Mouse (Mus musculus) ES-Bruce4 (cell line): ENCODE results near the gene Mastl. TPM values are rescaled to one million over a fixed set of nuclear protein-coding genes. Genes with fewer than 3 reads are reported as not detected.

ENCODE experiments used
- H3K27ac ChIP-seq: 2 replicates; pipeline ENCODE4 v1.5.1; 2012; ENCODE audit warnings: low read length, inconsistent platforms; ENCODE audit not compliant: insufficient read depth
- H3K27me3 ChIP-seq: 2 replicates; pipeline ENCODE4 v1.6.1; 2012; ENCODE audit warnings: mild to moderate bottlenecking, low read length, inconsistent platforms; ENCODE audit not compliant: control insufficient read depth, poor library complexity, insufficient read depth, severe bottlenecking
- H3K36me3 ChIP-seq: 2 replicates; pipeline ENCODE4 v1.6.1; 2012; ENCODE audit warnings: inconsistent platforms, mild to moderate bottlenecking, low read length, moderate library complexity; ENCODE audit not compliant: control insufficient read depth, poor library complexity, insufficient read depth, severe bottlenecking
- H3K4me1 ChIP-seq: one replicate; pipeline ENCODE4 v1.8.1; 2011; ENCODE audit warnings: low read length; ENCODE audit not compliant: control insufficient read depth, insufficient read depth
- H3K4me3 ChIP-seq: 2 replicates; pipeline ENCODE4 v1.5.1; 2011; ENCODE audit warnings: low read depth, mild to moderate bottlenecking, low read length
- H3K9ac ChIP-seq: 2 replicates; pipeline ENCODE4 v1.6.1; 2012; ENCODE audit warnings: low read depth, mild to moderate bottlenecking, inconsistent platforms; ENCODE audit not compliant: poor library complexity, severe bottlenecking
- H3K9me3 ChIP-seq: replicated peaks from 2 replicates; pipeline ENCODE4 v1.6.1; 2012; ENCODE audit warnings: mild to moderate bottlenecking, low read length, inconsistent platforms; ENCODE audit not compliant: control insufficient read depth, poor library complexity, insufficient read depth, severe bottlenecking
- CTCF ChIP-seq: IDR thresholded peaks from one replicate; pipeline ENCODE4 v1.8.1; 2011; ENCODE audit warnings: low read depth, low read length
- EP300 ChIP-seq: IDR thresholded peaks from 2 replicates; pipeline ENCODE4 v1.6.1; 2011; ENCODE audit warnings: low read depth, low read length; ENCODE audit not compliant: insufficient read depth
- POLR2A ChIP-seq: IDR thresholded peaks from one replicate; pipeline ENCODE4 v1.8.1; 2011; ENCODE audit warnings: low read length; ENCODE audit not compliant: insufficient read depth
- polyA plus RNA-seq: library from polyadenylated mRNA; stranded (reverse); fragments of >200 nt; gene quantifications from 2 replicates; pipeline ENCODE4 v1.2.4, GENCODE M21; 2011; ENCODE audit warnings: low read depth; ENCODE audit not compliant: missing spikeins, insufficient read depth, insufficient read length

The Mastl gene
- polyA plus RNA-seq, 1 experiment = 43.9 TPM

DNA sequence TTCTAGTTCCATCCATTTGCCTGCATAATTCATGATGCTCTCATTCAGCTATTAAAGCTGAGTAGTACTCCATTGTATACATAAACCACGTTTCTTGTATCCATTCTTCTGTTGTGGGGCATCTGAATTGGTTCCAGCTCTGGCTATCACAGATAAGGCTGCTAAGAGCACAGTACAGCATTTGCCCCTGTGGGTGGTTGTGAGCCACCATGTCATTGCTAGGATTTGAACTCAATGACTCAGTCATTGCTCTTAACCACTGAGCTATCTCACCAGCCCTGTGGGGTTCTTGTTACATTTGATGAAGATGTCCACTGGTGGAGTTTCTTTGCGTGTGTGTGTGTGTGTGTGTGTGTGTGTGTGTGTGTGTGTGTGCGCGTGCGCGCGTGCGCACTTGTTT, 71.3 kb downstream of the Mastl start:
- no peak for TF ChIP-seq CTCF
- no peak for TF ChIP-seq POLR2A
- TF ChIP-seq EP300 = no peak
- Histone ChIP-seq H3K27me3 (no peaks in the 10 kb centered on the region), H3K4me1 (no peaks in the 10 kb centered on the region), H3K36me3 (peaks cover 4% of the 10 kb centered on the region; the same call in 1 of the 2 replicates), H3K27ac (no peak overlapping the region), H3K9ac (no peak overlapping the region), H3K9me3 (no peaks in the 10 kb centered on the region), H3K4me3 (no peak overlapping the region)

DNA sequence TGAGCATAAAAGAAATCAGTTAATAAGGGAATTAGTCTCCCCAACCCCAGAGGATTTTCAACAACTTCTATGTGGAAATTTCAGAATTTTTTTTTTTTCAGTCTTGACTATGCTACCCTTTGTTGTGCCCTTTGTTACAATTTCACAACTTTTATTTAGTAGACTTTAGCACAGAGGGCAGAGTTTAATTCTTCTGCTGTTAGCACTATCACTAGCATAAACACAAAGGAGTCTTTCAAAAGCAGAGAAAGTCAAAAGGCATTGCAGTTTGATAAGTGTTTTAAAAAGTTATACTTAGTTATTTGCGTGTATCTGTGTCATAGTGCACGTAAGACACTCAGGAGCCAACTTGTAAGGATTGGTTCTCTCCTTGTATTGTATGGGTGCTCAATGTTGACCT, 77.2 kb downstream of the Mastl start:
- Histone ChIP-seq H3K9ac (no peak overlapping the region), H3K4me1 (no peaks in the 10 kb centered on the region), H3K4me3 (no peak overlapping the region), H3K27ac (no peak overlapping the region), H3K27me3 (no peaks in the 10 kb centered on the region), H3K9me3 (no peaks in the 10 kb centered on the region), H3K36me3 (peaks cover 3% of the 10 kb centered on the region; the same call in 1 of the 2 replicates)
- no peak for TF ChIP-seq EP300
- no peak for TF ChIP-seq CTCF
- TF ChIP-seq POLR2A = no peak

DNA sequence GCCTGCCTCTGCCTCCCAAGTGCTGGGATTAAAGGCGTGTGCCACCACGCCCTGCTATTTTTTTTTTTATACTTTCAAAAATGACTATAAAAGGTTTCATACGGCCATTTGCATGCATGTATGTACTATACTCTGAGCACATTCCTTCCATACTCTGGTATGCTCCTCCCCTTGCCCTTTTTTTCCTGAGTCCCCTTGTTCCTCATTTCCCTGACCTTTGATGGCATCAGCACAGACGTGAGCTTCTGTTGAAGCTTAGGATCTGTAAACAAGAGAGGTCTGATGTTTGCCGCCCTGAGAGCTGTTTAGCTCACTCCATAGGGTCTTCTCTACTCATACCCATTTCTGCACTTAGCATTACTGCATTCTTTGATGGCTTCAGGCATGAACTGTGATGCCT, 78.1 kb downstream of the Mastl start:
- H3K27ac ChIP-seq = no peak overlapping the region
- no peak for TF ChIP-seq CTCF
- TF ChIP-seq POLR2A = no peak
- TF ChIP-seq EP300 = no peak
- H3K36me3 ChIP-seq = peaks cover 3% of the 10 kb centered on the region; the same call in 1 of the 2 replicates

DNA sequence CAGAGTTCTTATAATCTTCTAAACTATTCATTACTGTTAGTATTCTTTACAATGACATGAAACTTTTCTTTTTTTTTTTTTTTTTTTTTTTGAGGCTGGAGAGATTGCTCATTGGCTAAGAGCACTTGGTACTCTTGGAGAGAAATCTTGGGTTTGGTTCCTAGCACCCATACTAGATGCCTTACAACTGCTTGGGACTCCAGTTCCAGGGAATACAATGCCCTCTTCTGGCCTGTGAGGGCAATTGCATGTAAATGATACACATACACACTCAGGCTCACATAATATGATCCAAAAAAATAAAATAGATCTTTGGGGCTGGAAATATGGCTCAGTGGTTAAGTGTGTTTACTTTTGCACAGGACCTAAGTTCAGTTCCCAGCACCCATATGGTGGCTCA, 79.0 kb downstream of the Mastl start:
- H3K36me3 ChIP-seq = peaks cover 3% of the 10 kb centered on the region; the same call in 1 of the 2 replicates
- no peaks in the 10 kb centered on the region for H3K9me3 ChIP-seq
- TF ChIP-seq EP300 (no peak), POLR2A (no peak), CTCF (no peak)
- no peaks in the 10 kb centered on the region for H3K4me1 ChIP-seq
- no peak overlapping the region for H3K4me3 ChIP-seq
- H3K27ac ChIP-seq = no peak overlapping the region
- H3K9ac ChIP-seq = no peak overlapping the region
- no peaks in the 10 kb centered on the region for H3K27me3 ChIP-seq

More for the DNA sequence above, 78.1 kb downstream of the Mastl start:
- Histone ChIP-seq H3K9me3 (no peaks in the 10 kb centered on the region), H3K9ac (no peak overlapping the region), H3K4me3 (no peak overlapping the region), H3K27me3 (no peaks in the 10 kb centered on the region), H3K4me1 (no peaks in the 10 kb centered on the region)

DNA sequence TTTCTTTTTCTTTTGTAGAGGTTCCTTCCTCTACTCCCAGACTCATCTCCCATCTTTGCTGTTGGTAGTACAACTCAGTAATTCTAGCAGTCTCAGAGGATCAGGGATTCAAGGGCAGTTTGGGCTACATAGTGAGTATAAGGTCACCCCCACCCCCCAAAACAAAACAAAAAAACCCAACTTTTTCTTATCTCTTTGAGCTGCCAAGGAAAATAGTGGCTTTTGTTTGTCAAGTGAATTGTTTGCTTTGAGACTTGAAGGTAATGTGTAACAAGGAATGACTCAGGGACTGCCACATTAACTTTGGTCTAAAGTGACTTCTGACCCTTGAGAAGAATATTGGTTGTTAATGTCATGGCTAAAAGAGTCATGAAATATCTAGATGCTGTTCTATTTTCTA, 80.0 kb downstream of the Mastl start:
- H3K27me3 ChIP-seq = no peaks in the 10 kb centered on the region
- H3K4me1 ChIP-seq = no peaks in the 10 kb centered on the region
- no peak overlapping the region for H3K4me3 ChIP-seq
- H3K36me3 ChIP-seq = peaks cover 3% of the 10 kb centered on the region; the same call in 1 of the 2 replicates
- no peaks in the 10 kb centered on the region for H3K9me3 ChIP-seq
- H3K9ac ChIP-seq = no peak overlapping the region
- no peak for TF ChIP-seq EP300
- no peak for TF ChIP-seq CTCF
- TF ChIP-seq POLR2A = no peak
- H3K27ac ChIP-seq = no peak overlapping the region

DNA sequence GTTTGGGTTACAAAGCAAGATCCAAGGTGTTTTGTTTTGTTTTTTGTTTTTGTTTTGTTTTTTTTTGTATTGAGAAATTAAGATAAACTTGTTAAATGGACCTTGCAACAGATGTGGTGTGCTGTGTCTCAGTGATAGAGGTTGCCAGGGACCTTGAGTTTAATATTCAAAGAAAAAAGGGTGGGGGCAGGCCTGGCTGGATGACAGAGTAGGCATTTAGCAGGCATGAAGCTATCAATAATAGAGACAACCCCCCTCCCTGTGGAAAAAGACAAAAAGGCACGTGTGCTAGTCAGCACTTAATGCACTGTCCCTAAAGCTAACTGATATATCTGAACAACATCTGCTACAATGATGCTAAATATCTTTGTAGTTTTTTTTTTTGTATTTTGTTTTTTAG, 84.4 kb downstream of the Mastl start:
- Histone ChIP-seq H3K4me1 (no peaks in the 10 kb centered on the region), H3K27me3 (no peaks in the 10 kb centered on the region)

More for the DNA sequence above, 84.4 kb downstream of the Mastl start:
- Histone ChIP-seq H3K9ac (no peak overlapping the region), H3K27ac (no peak overlapping the region), H3K36me3 (no peaks in the 10 kb centered on the region; the same call in 1 of the 2 replicates), H3K4me3 (no peak overlapping the region), H3K9me3 (no peaks in the 10 kb centered on the region)
- TF ChIP-seq CTCF (no peak), EP300 (no peak), POLR2A (no peak)
